Mouse (Mus musculus): ENCODE measurements around the gene Noa1. TPM values are rescaled to one million over a fixed set of nuclear protein-coding genes. Genes with fewer than 3 reads are reported as not detected.

The Noa1 gene
- 35.4 and 37.0 TPM in 2 replicates for polyA plus RNA-seq (2016; fragmentation: Nextera tagmentation; extraction: Ambion mirVana)

- Histone ChIP-seq H3K9ac (replicated peaks) (peak within 1 kb of the TSS; percentile 86), H3K9me3 (no peaks in the 10 kb centered on the region), H3K27ac (replicated peaks) (peak within 1 kb of the TSS; percentile 90), H3K4me1 (peaks cover 30% of the 10 kb centered on the region), H3K36me3 (peaks cover 47% of the 10 kb centered on the region), H3K4me3 (peak within 1 kb of the TSS; percentile 96), H3K4me2 (replicated peaks) (peak within 1 kb of the TSS; percentile 99), H3K27me3 (no peaks in the 10 kb centered on the region)
- ATAC-seq (ENCODE audit: low FRiP score, low read depth): peak; percentile 95
- WGBS: under 1% methylated on average over 85 of the region's 85 CpGs
Observed at GRCm38 (mm10) chr5:77309924-77310772, at the start of gene Noa1, which contains the start of gene Polr2b. Gene Noa1 (minus strand): TSS chr5:77310084. Gene Polr2b (plus strand): TSS chr5:77310147.

GRCm38 (mm10) chr5:77358347-77358746 lies 48.5 kb upstream of the Noa1 start:
- Histone ChIP-seq H3K4me2 (replicated peaks) (peak overlapping the region; percentile 54), H3K9me3 (no peaks in the 10 kb centered on the region), H3K4me3 (peak overlapping the region; percentile 30), H3K27me3 (peaks cover 27% of the 10 kb centered on the region), H3K4me1 (peaks cover 8% of the 10 kb centered on the region; the same call in 1 of the 2 replicates), H3K36me3 (no peaks in the 10 kb centered on the region), H3K9ac (replicated peaks) (no peak overlapping the region; the same call in 1 of the 2 replicates), H3K27ac (replicated peaks) (no peak overlapping the region)
- ATAC-seq (ENCODE audit: low FRiP score, low read depth): peak; percentile 47
- 3% methylated on average over 10 of the region's 10 CpGs for WGBS

- peak; percentile 79 for ATAC-seq (ENCODE audit: low FRiP score, low read depth)
- Histone ChIP-seq H3K27me3 (peaks cover 27% of the 10 kb centered on the region), H3K9ac (replicated peaks) (no peak overlapping the region; the same call in 1 of the 2 replicates), H3K27ac (replicated peaks) (no peak overlapping the region), H3K36me3 (no peaks in the 10 kb centered on the region), H3K4me2 (replicated peaks) (peak overlapping the region; percentile 54), H3K9me3 (no peaks in the 10 kb centered on the region), H3K4me1 (peaks cover 8% of the 10 kb centered on the region; the same call in 1 of the 2 replicates), H3K4me3 (peak overlapping the region; percentile 30)
- 16% methylated on average over 22 of the region's 22 CpGs for WGBS
Observed at GRCm38 (mm10) chr5:77357405-77358149, 47.7 kb upstream of the Noa1 start.

GRCm38 (mm10) chr5:77355307-77356265 lies 45.7 kb upstream of the Noa1 start:
- Histone ChIP-seq H3K4me2 (replicated peaks) (no peak overlapping the region), H3K4me3 (no peak overlapping the region), H3K9me3 (no peaks in the 10 kb centered on the region), H3K27ac (replicated peaks) (no peak overlapping the region), H3K27me3 (peaks cover 27% of the 10 kb centered on the region), H3K36me3 (peaks cover under 1% of the 10 kb centered on the region; the same call in 1 of the 2 replicates), H3K4me1 (peaks cover 8% of the 10 kb centered on the region; the same call in 1 of the 2 replicates), H3K9ac (replicated peaks) (no peak overlapping the region)
- ATAC-seq (ENCODE audit: low FRiP score, low read depth): no peak
- WGBS: 77% methylated on average over 19 of the region's 19 CpGs

- no peak overlapping the region for H3K4me3 ChIP-seq
- WGBS: 12% methylated on average over 16 of the region's 16 CpGs
- peaks cover 27% of the 10 kb centered on the region for H3K27me3 ChIP-seq
- no peaks in the 10 kb centered on the region for H3K9me3 ChIP-seq
- H3K9ac ChIP-seq (replicated peaks): no peak overlapping the region
- H3K27ac ChIP-seq (replicated peaks): no peak overlapping the region
- H3K4me1 ChIP-seq: peaks cover 8% of the 10 kb centered on the region; the same call in 1 of the 2 replicates
- peak; percentile 54; the same call in 1 of the 2 replicates for ATAC-seq (ENCODE audit: low FRiP score, low read depth)
- H3K36me3 ChIP-seq: peaks cover 11% of the 10 kb centered on the region
- H3K4me2 ChIP-seq (replicated peaks): peak overlapping the region; percentile 38
Observed at GRCm38 (mm10) chr5:77354361-77354787, 44.5 kb upstream of the Noa1 start.

DNA sequence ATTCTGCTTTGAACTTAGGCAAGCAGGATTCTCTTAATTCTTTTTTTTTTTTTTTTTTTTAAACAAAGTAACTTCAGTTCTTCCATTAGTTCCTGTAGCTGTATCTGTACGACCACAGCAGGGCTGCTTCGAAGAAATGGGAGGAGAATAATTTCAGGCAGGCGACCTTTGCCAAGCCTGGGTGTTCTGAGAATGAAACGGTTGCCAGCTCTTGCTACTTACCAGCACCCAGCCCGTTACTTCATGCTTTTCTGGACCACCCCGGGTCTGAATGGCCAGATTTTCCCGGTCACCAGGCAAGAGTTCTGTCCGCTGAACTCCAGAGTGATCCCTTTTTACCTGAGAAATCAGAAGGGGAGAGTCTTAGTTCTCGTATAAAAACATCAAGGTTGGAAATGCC lies 41.8 kb upstream of the Noa1 start:
- Histone ChIP-seq H3K36me3 (peaks cover 37% of the 10 kb centered on the region), H3K9me3 (no peaks in the 10 kb centered on the region), H3K4me2 (replicated peaks) (no peak overlapping the region), H3K27me3 (peaks cover 19% of the 10 kb centered on the region), H3K9ac (replicated peaks) (no peak overlapping the region), H3K4me3 (no peak overlapping the region), H3K4me1 (no peaks in the 10 kb centered on the region), H3K27ac (replicated peaks) (no peak overlapping the region)
- no peak for ATAC-seq (ENCODE audit: low FRiP score, low read depth)
- 76% methylated on average over 9 of the region's 9 CpGs for WGBS

GRCm38 (mm10) chr5:77349971-77350658 lies 40.2 kb upstream of the Noa1 start:
- H3K36me3 ChIP-seq: peaks cover 51% of the 10 kb centered on the region
- H3K27me3 ChIP-seq: peaks cover 7% of the 10 kb centered on the region
- H3K9ac ChIP-seq (replicated peaks): no peak overlapping the region
- no peak for ATAC-seq (ENCODE audit: low FRiP score, low read depth)
- WGBS: 92% methylated on average over 15 of the region's 15 CpGs
- no peak overlapping the region for H3K27ac ChIP-seq (replicated peaks)
- H3K9me3 ChIP-seq: no peaks in the 10 kb centered on the region
- no peak overlapping the region for H3K4me3 ChIP-seq
- H3K4me1 ChIP-seq: no peaks in the 10 kb centered on the region
- H3K4me2 ChIP-seq (replicated peaks): no peak overlapping the region

GRCm38 (mm10) chr5:77348901-77349300 lies 39.0 kb upstream of the Noa1 start:
- no peak overlapping the region for H3K9ac ChIP-seq (replicated peaks)
- H3K27ac ChIP-seq (replicated peaks): no peak overlapping the region
- no peak overlapping the region for H3K4me3 ChIP-seq
- no peak for ATAC-seq (ENCODE audit: low FRiP score, low read depth)
- 0 out of 2 replicates have a peak, but pooled peaks cover 3% of the 10 kb centered on the region for H3K27me3 ChIP-seq
- no peak overlapping the region for H3K4me2 ChIP-seq (replicated peaks)
- no peaks in the 10 kb centered on the region for H3K9me3 ChIP-seq
- 96% methylated on average over 8 of the region's 8 CpGs for WGBS
- H3K4me1 ChIP-seq: no peaks in the 10 kb centered on the region
- H3K36me3 ChIP-seq: peaks cover 63% of the 10 kb centered on the region

- Histone ChIP-seq H3K9me3 (no peaks in the 10 kb centered on the region), H3K4me3 (no peak overlapping the region), H3K27ac (replicated peaks) (no peak overlapping the region), H3K9ac (replicated peaks) (no peak overlapping the region), H3K36me3 (peaks cover 89% of the 10 kb centered on the region), H3K4me1 (no peaks in the 10 kb centered on the region), H3K4me2 (replicated peaks) (no peak overlapping the region), H3K27me3 (no peaks in the 10 kb centered on the region)
- 88% methylated on average over 4 of the region's 4 CpGs for WGBS
- ATAC-seq (ENCODE audit: low FRiP score, low read depth): no peak
Observed at GRCm38 (mm10) chr5:77340033-77340432, 30.1 kb upstream of the Noa1 start.

DNA sequence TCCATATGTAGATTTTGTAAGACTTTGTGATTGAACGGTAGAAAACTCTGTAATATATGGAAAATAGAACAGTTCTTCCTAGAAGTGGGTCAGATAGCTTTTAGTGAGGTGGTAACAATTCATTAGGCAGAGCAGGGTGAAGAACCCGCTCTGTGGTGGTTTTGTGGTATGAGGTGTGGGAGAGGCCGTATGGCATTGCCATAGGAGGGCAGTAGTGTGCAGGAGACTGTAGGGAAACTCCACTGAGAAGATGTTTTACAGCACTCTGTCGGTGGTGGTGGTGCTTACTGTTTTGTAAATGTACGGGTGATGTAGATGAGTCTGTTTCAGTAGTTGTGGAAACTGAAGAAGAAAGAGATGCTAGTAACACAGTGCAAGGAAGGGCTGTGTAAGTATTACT lies 20.3 kb upstream of the Noa1 start:
- Histone ChIP-seq H3K27ac (replicated peaks) (no peak overlapping the region), H3K27me3 (no peaks in the 10 kb centered on the region), H3K4me2 (replicated peaks) (no peak overlapping the region), H3K4me3 (no peak overlapping the region), H3K9ac (replicated peaks) (no peak overlapping the region), H3K4me1 (no peaks in the 10 kb centered on the region), H3K36me3 (peaks cover 86% of the 10 kb centered on the region), H3K9me3 (no peaks in the 10 kb centered on the region)
- WGBS: 84% methylated on average over 5 of the region's 5 CpGs
- no peak for ATAC-seq (ENCODE audit: low FRiP score, low read depth)

- H3K9ac ChIP-seq (replicated peaks): no peak overlapping the region
- 84% methylated on average over 1 of the region's 1 CpGs for WGBS
- no peaks in the 10 kb centered on the region for H3K27me3 ChIP-seq
- H3K4me3 ChIP-seq: no peak overlapping the region
- no peaks in the 10 kb centered on the region for H3K4me1 ChIP-seq
- no peak overlapping the region for H3K27ac ChIP-seq (replicated peaks)
- no peaks in the 10 kb centered on the region for H3K9me3 ChIP-seq
- H3K36me3 ChIP-seq: peaks cover 87% of the 10 kb centered on the region
- H3K4me2 ChIP-seq (replicated peaks): no peak overlapping the region
- ATAC-seq (ENCODE audit: low FRiP score, low read depth): no peak
Observed at GRCm38 (mm10) chr5:77324936-77325335, 15.1 kb upstream of the Noa1 start.

Data from midbrain, embryonic 12.5 days (tissue).